Mouse (Mus musculus) ES-E14 (cell line): ENCODE measurements around the gene Jak2. TPM values are rescaled to one million over a fixed set of nuclear protein-coding genes. Genes with fewer than 3 reads are reported as not detected.

ENCODE experiments used
- DNase-seq: peaks from one replicate; pipeline ENCODE4 v3.0.0-alpha.2; 2013; ENCODE audit warnings: low read depth, low spot score
- H3K27ac ChIP-seq: 2 replicates; pipeline ENCODE4 v1.5.1; 2012; ENCODE audit warnings: low read depth, mild to moderate bottlenecking, low read length, moderate library complexity, mixed read lengths; ENCODE audit not compliant: poor library complexity, insufficient read depth, severe bottlenecking
- H3K36me3 ChIP-seq: 2 replicates; pipeline ENCODE4 v1.6.1; 2012; ENCODE audit warnings: mild to moderate bottlenecking, low read length, moderate library complexity, mixed read lengths; ENCODE audit not compliant: control insufficient read depth, poor library complexity, insufficient read depth, severe bottlenecking
- H3K4me1 ChIP-seq, 2 experiments: fragments of 150-350 bp in 1 of 2; sonication (generic) in 1 of 2; 2 replicates each; pipeline ENCODE4 v1.6.1; 2012; ENCODE audit warnings: low read length in 2 of 2, mild to moderate bottlenecking in 1 of 2, mixed read lengths in 1 of 2; ENCODE audit not compliant: control insufficient read depth in 2 of 2, insufficient read depth in 2 of 2, poor library complexity in 1 of 2
- H3K4me3 ChIP-seq, 2 experiments: fragments of 150-350 bp in 1 of 2; sonication (generic) in 1 of 2; 2 replicates each; pipeline ENCODE4 v1.5.1; 2012; ENCODE audit warnings: low read length in 2 of 2, low read depth in 1 of 2, mild to moderate bottlenecking in 1 of 2, mixed read lengths in 1 of 2; ENCODE audit not compliant: insufficient read depth in 1 of 2, poor library complexity in 1 of 2, severe bottlenecking in 1 of 2
- H3K9ac ChIP-seq: 2 replicates; pipeline ENCODE4 v1.6.1; 2012; ENCODE audit warnings: low read depth, mild to moderate bottlenecking, low read length, mixed read lengths; ENCODE audit not compliant: poor library complexity, insufficient read depth, severe bottlenecking
- H3K9me3 ChIP-seq: fragments of 150-350 bp; sonication (generic); 2 replicates; pipeline ENCODE4 v1.6.1; 2012; ENCODE audit warnings: low read depth, mild to moderate bottlenecking, low read length; ENCODE audit not compliant: control insufficient read depth, insufficient read depth
- CHD2 ChIP-seq: IDR thresholded peaks from 2 replicates; pipeline ENCODE4 v1.6.1; 2014; ENCODE audit warnings: mild to moderate bottlenecking, low read depth, low read length, inconsistent platforms
- HCFC1 ChIP-seq: IDR thresholded peaks from 2 replicates; pipeline ENCODE4 v1.6.1; 2012; ENCODE audit warnings: low read length, inconsistent platforms, borderline replicate concordance; ENCODE audit not compliant: insufficient read depth
- MAFK ChIP-seq: IDR thresholded peaks from 2 replicates; pipeline ENCODE4 v1.6.1; 2014; ENCODE audit warnings: mild to moderate bottlenecking, low read depth, low read length, inconsistent platforms; ENCODE audit not compliant: insufficient read depth
- ZC3H11A ChIP-seq: IDR thresholded peaks from 2 replicates; pipeline ENCODE4 v1.6.1; 2012; ENCODE audit warnings: low read depth, mild to moderate bottlenecking, inconsistent platforms, low read length, borderline replicate concordance
- ZNF384 ChIP-seq: IDR thresholded peaks from 2 replicates; pipeline ENCODE4 v1.6.1; 2012; ENCODE audit warnings: low read depth, low read length, inconsistent platforms
- in situ Hi-C, 2 experiments: fragments of 600-800 bp; cut with MboI; formaldehyde crosslinking; loops; one replicate each; pipeline ENCODE4 v1.15.1; 2025; ENCODE audit warnings: low sequenced_read_pairs in 2 of 2, inconsistent platforms in 1 of 2; ENCODE audit not compliant: unreplicated experiment in 2 of 2
- total RNA-seq: library from RNA; depleted of rRNA; stranded (reverse); fragments of 300-350 nt; gene quantifications from 2 replicates; pipeline ENCODE4 v1.2.3, GENCODE M21; 2012

Jak2 gene
- total RNA-seq, 1 experiment = 12.2 TPM

DNA sequence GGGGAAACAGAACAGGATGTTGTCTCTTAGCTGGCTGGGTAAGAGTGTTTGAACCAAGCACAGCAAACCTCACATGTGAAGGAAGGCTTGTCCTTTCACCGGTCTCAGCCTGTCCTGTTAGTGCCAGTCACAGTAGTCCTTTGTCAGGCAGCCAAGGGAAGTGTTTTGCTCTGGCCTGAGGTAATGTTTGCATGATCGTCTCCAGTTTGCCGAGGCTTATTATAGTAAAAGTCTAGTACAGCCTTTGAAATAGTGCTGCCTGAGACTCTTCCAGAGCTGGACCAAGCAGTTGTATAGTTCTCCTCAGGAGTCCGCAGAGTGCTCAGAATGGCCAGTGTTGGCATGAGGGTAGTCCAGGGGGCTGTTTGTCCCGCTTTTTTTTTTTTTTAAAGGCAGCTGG is 13.9 kb downstream of the Jak2 start:
- no peak overlapping the region for H3K27ac ChIP-seq
- no peak for DNase-seq
- no peak for TF ChIP-seq ZC3H11A
- no peak for TF ChIP-seq CHD2
- TF ChIP-seq HCFC1 = no peak
- TF ChIP-seq MAFK = no peak
- TF ChIP-seq ZNF384 = no peak

GRCm38 (mm10) chr19:29267075-29267868 is 15.6 kb downstream of the Jak2 start:
- H3K4me1 ChIP-seq = peaks cover 6 to 12% of the 10 kb centered on the region in 2 experiments; a peak in 3 of 4 replicates
- H3K27ac ChIP-seq = no peak overlapping the region
- in situ Hi-C loops = no loop called here
- DNase-seq = no peak
- no peaks in the 10 kb centered on the region for H3K9me3 ChIP-seq
- TF ChIP-seq ZNF384 (no peak), ZC3H11A (no peak), CHD2 (no peak), MAFK (no peak), HCFC1 (no peak)
- H3K36me3 ChIP-seq = no peaks in the 10 kb centered on the region
- H3K4me3 ChIP-seq = no peak overlapping the region
- no peak overlapping the region for H3K9ac ChIP-seq

More for the DNA sequence above, 13.9 kb downstream of the Jak2 start:
- in situ Hi-C loops = no loop called here
- Histone ChIP-seq H3K9ac (no peak overlapping the region), H3K4me3 (no peak overlapping the region), H3K9me3 (no peaks in the 10 kb centered on the region), H3K36me3 (no peaks in the 10 kb centered on the region), H3K4me1 (peaks cover 0 to 3% of the 10 kb centered on the region in 2 experiments; a peak in 2 of 4 replicates)

- H3K9me3 ChIP-seq = no peaks in the 10 kb centered on the region
- H3K4me3 ChIP-seq = no peak overlapping the region
- no peak for DNase-seq
- no peak overlapping the region for H3K27ac ChIP-seq
- H3K9ac ChIP-seq = no peak overlapping the region
- peaks cover 6 to 12% of the 10 kb centered on the region in 2 experiments; a peak in 3 of 4 replicates for H3K4me1 ChIP-seq
- TF ChIP-seq HCFC1 = no peak
- in situ Hi-C loops = no loop called here
- no peaks in the 10 kb centered on the region for H3K36me3 ChIP-seq
These were observed 17.2 kb downstream of the Jak2 start for GRCm38 (mm10) chr19:29268788-29269321.

DNA sequence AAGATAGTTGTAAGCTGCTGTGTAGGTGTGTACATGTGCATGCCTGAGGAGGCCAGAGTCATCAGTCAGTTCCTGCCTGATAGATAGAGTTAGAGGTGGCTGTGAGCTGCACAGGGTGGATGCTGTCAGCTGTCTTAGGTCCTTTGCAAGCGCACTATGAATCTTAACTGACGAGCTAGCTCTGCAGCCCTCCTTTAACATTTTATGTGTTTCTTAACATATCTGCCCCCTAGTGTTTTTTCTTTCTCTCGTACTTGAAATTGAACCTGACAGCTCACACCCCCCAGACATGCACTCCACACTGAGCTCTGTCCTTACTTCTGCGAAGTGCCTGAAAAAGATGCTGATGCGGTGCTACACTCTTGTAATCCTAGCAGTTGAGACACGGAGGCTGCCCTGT is 18.6 kb downstream of the Jak2 start:
- Histone ChIP-seq H3K4me3 (no peak overlapping the region), H3K9ac (no peak overlapping the region), H3K27ac (no peak overlapping the region), H3K4me1 (peaks cover 6 to 12% of the 10 kb centered on the region in 2 experiments; a peak in 3 of 4 replicates), H3K36me3 (no peaks in the 10 kb centered on the region), H3K9me3 (no peaks in the 10 kb centered on the region)
- in situ Hi-C loops = no loop called here
- no peak for DNase-seq
- TF ChIP-seq HCFC1 (no peak), ZNF384 (no peak), CHD2 (no peak), ZC3H11A (no peak), MAFK (no peak)

DNA sequence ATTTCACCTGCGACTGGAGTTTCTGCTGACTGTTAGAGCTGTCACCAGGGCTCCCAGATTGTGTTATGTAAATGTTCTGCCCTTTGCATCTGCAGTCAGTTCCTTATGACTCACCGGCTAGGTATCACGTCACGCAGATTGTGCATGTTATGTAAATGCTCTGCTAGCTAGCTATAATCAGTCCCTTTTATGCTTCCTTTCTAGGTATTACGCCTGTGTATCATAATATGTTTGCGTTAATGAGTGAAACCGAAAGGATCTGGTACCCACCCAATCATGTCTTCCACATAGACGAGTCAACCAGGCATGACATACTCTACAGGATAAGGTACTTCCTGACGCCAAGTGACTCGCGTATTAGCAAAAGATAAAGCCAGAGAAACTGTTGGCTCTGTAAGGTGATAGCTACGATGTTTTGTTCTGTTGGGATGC is 19.5 kb downstream of the Jak2 start:
- no peaks in the 10 kb centered on the region for H3K9me3 ChIP-seq
- H3K27ac ChIP-seq = no peak overlapping the region
- no peak overlapping the region for H3K4me3 ChIP-seq
- no peak for TF ChIP-seq ZC3H11A
- TF ChIP-seq ZNF384 = no peak
- no peak for TF ChIP-seq CHD2
- TF ChIP-seq MAFK = no peak
- no peak for TF ChIP-seq HCFC1
- no peak overlapping the region for H3K9ac ChIP-seq
- no peak for DNase-seq
- in situ Hi-C loops = no loop called here
- H3K4me1 ChIP-seq = peaks cover 6 to 12% of the 10 kb centered on the region in 2 experiments; a peak in 3 of 4 replicates
- H3K36me3 ChIP-seq = no peaks in the 10 kb centered on the region
